Mouse (Mus musculus): ENCODE measurements around the gene Gm36864. TPM values are rescaled to one million over a fixed set of nuclear protein-coding genes. Genes with fewer than 3 reads are reported as not detected.

The Gm36864 gene
- total RNA-seq, 2 experiments from 2014 or later = not detected

- intact Hi-C loops (cut with DNase I) = loop anchor here (1.0 to 5.0 kb wide), 5 partner anchors 16 to 299 kb away; partner anchors contain the start of genes 1700028J19Rik, 2410002F23Rik and Clec11a
- TF ChIP-seq CTCF (IDR thresholded peaks at IDR 0.05) = no peak; the same call in 1 of the 2 replicates
- Histone ChIP-seq H3K4me3 (no peak overlapping the region), H3K27ac (no peak overlapping the region)
- DNase-seq = peak; percentile 92
Observed at GRCm38 (mm10) chr7:44262791-44263643, 27.0 kb downstream of the Gm36864 start.

- DNase-seq = no peak
- TF ChIP-seq CTCF (IDR thresholded peaks at IDR 0.05) = no peak
- Histone ChIP-seq H3K4me3 (no peak overlapping the region), H3K27ac (no peak overlapping the region)
- intact Hi-C loops (cut with DNase I) = no loop called here
Observed at GRCm38 (mm10) chr7:44268117-44268516, 32.1 kb downstream of the Gm36864 start.

DNA sequence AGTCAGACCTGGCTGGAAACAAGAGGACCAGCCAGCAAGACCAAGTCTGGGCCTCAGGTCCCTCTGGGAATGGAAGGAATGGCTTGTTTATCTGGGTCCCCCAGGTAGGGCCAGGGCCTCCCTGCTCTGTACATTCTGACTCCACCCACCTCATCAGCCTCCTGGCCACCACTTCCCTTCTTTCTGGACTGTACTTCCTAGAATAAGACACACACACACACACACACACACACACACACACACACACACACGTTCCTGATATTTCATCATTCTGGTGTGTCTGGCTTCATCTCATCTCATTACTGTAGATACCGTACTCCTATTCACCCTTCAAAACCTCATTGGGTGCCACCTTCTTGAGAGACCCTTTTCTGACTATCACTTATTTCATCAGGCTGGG lies 33.4 kb downstream of the Gm36864 start:
- no peak overlapping the region for H3K4me3 ChIP-seq
- no peak overlapping the region for H3K27ac ChIP-seq
- DNase-seq = no peak
- intact Hi-C loops (cut with DNase I) = no loop called here
- no peak for TF ChIP-seq CTCF (IDR thresholded peaks at IDR 0.05)

- Histone ChIP-seq H3K4me3 (no peak overlapping the region), H3K27ac (no peak overlapping the region)
- no peak for DNase-seq
- no peak for TF ChIP-seq CTCF (IDR thresholded peaks at IDR 0.05)
- intact Hi-C loops (cut with DNase I) = no loop called here
Observed at GRCm38 (mm10) chr7:44271309-44271708, 35.3 kb downstream of the Gm36864 start.

DNA sequence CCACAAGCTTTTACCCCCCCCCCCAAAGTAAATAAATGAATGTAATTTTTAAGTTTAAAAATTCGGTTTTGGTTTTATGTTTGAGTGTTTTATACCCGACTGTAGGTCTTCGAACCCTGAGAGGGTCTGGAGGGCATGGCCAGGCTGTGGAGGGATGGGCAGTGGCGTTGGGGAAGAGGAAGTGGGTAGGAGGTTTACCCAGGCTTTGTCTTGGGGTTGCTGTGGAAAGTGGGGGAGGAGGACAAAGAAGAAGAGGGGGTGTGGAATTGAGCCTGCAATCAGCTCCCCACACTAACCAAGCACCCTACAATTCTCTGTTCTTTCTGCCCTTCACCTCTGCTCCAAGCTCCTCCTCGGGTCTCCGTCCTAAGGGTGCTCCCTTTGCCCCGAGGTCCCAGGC lies 36.6 kb downstream of the Gm36864 start:
- intact Hi-C loops (cut with DNase I) = no loop called here
- no peak overlapping the region for H3K27ac ChIP-seq
- DNase-seq = no peak
- no peak for TF ChIP-seq CTCF (IDR thresholded peaks at IDR 0.05)
- H3K4me3 ChIP-seq = no peak overlapping the region

GRCm38 (mm10) chr7:44273446-44273845 lies 37.5 kb downstream of the Gm36864 start:
- intact Hi-C loops (cut with DNase I) = no loop called here
- TF ChIP-seq CTCF (IDR thresholded peaks at IDR 0.05) = no peak
- H3K4me3 ChIP-seq = no peak overlapping the region
- DNase-seq = no peak
- no peak overlapping the region for H3K27ac ChIP-seq

GRCm38 (mm10) chr7:44274096-44274495 lies 38.1 kb downstream of the Gm36864 start:
- TF ChIP-seq CTCF (IDR thresholded peaks at IDR 0.05) = no peak
- DNase-seq = no peak
- intact Hi-C loops (cut with DNase I) = no loop called here
- no peak overlapping the region for H3K27ac ChIP-seq
- no peak overlapping the region for H3K4me3 ChIP-seq

DNA sequence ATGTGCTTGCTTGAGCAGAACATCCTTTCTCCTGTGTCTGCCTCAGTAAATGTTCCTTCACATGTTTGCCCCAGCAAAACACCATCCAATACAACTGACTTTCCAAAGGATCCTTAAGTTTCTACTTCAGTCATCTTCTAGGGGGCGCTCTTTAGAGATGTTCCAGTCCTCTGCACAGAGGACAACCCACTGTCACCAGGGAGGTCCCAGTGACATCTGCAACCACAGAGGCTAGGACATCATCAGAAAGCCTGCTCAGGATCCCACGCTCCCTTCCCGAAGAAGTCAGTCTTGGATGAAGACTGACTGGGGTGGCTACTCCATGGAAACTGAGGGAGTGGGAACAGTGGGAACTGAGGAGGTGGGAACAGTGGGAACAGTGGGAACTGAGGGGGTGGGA lies 39.6 kb downstream of the Gm36864 start:
- intact Hi-C loops (cut with DNase I) = no loop called here
- Histone ChIP-seq H3K4me3 (no peak overlapping the region), H3K27ac (no peak overlapping the region)
- 0 out of 2 replicates have a peak, but pooled peaks have one; percentile 1 for TF ChIP-seq CTCF (IDR thresholded peaks at IDR 0.05)
- no peak for DNase-seq

DNA sequence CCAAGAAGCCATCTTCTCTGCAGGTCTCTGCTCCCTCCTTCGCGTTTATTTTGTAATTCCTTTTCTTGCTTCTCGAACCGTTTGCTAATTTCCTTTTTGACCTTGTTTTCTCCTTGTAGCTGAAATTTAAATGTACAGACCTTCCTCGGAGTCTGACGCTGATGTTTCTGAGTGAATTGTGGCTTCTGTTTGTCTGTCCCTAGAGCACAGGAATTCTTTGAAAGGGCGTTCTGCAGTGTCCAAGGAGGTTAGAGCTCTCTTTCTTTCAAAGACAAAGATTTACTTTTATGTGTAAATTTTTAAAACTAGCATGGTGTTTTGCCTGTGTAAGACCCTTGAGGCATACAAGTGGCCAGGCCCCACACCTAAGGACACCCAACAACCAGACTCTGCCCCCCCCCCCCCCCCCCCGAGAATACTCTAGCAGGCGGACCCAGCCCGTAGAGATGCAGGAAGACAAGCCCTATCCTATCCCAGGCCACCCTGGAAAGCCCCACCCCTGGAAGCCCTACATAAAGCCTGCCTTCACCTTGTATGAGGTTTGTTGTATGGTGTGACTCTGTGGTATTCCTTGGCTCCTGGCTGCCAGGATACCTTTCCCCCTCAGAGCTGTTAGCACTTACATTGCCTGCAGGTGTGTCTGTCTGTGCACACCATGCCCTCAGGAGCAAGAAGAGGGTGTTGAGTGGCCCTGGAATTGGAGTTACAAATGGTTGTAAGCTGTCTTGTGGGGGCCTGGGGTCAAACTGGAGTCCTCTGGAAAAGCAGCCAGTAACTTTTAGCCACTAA lies 40.7 kb downstream of the Gm36864 start:
- DNase-seq = no peak
- Histone ChIP-seq H3K27ac (no peak overlapping the region), H3K4me3 (no peak overlapping the region)
- TF ChIP-seq CTCF (IDR thresholded peaks at IDR 0.05) = no peak
- intact Hi-C loops (cut with DNase I) = no loop called here

- TF ChIP-seq CTCF (IDR thresholded peaks at IDR 0.05) = peak; percentile 47
- DNase-seq = no peak
- intact Hi-C loops (cut with DNase I) = no loop called here
- Histone ChIP-seq H3K4me3 (no peak overlapping the region), H3K27ac (no peak overlapping the region)
Observed at GRCm38 (mm10) chr7:44277250-44277622, 41.3 kb downstream of the Gm36864 start.

DNA sequence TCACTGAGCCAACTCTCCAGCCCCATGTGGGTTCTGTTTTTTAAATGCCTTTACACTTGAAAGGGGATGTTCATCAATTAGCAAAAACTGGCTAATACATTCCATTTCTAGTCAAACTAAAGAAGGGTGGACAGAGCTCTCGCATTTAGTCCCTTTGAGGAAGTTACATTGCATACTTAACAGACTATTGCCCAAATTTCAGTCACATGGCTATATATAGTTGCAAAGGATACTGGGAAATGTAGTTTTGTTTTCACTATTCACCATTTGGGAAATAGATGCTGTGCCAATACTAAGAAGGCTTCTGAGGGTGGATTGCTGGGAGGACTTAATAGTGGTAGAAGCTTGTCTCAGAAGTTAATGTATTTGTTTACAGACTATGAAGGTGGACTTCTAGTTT lies 45.0 kb downstream of the Gm36864 start:
- Histone ChIP-seq H3K4me3 (no peak overlapping the region), H3K27ac (no peak overlapping the region)
- no peak for TF ChIP-seq CTCF (IDR thresholded peaks at IDR 0.05)
- no peak for DNase-seq
- intact Hi-C loops (cut with DNase I) = no loop called here

- H3K27ac ChIP-seq = no peak overlapping the region
- no peak for TF ChIP-seq CTCF (IDR thresholded peaks at IDR 0.05)
- DNase-seq = no peak
- no peak overlapping the region for H3K4me3 ChIP-seq
- intact Hi-C loops (cut with DNase I) = no loop called here
Observed at GRCm38 (mm10) chr7:44281586-44281985, 45.6 kb downstream of the Gm36864 start.

GRCm38 (mm10) chr7:44287760-44288159 lies 51.8 kb downstream of the Gm36864 start:
- intact Hi-C loops (cut with DNase I) = no loop called here

More at GRCm38 (mm10) chr7:44287760-44288159, 51.8 kb downstream of the Gm36864 start:
- Histone ChIP-seq H3K4me3 (no peak overlapping the region), H3K27ac (no peak overlapping the region)
- no peak for DNase-seq
- TF ChIP-seq CTCF (IDR thresholded peaks at IDR 0.05) = no peak

Data from gastrocnemius, adult 2 months (tissue).